Mouse (Mus musculus) MEL (cell line): Measurements from ENCODE around the gene Pkd1. TPM values are rescaled to one million over a fixed set of nuclear protein-coding genes. Genes with fewer than 3 reads are reported as not detected.
A peak's percentile ranks its signal among the peaks of the same experiment; 100 is the strongest.

Experiments
- DNase-seq: peaks from one replicate; pipeline ENCODE4 v3.0.0; 2011; ENCODE audit warnings: low read depth, low spot score
- H3K27ac ChIP-seq: 2 replicates; pipeline ENCODE4 v1.5.1; 2012; ENCODE audit warnings: low read depth, mild to moderate bottlenecking, control low read depth, low read length, moderate library complexity; ENCODE audit not compliant: control insufficient read depth
- H3K27me3 ChIP-seq, 2 experiments: fragments of 150-350 bp in 1 of 2; sonication (generic) in 1 of 2; 2 replicates each; pipeline ENCODE4 v1.6.1; 2012; ENCODE audit warnings: low read length in 2 of 2, mild to moderate bottlenecking in 2 of 2, improper control_type of control experiment in 1 of 2, moderate library complexity in 1 of 2; ENCODE audit not compliant: insufficient read depth in 2 of 2, control insufficient read depth in 1 of 2
- H3K36me3 ChIP-seq, 2 experiments: 2 replicates each; pipeline ENCODE4 v1.6.1; 2012 to 2014; ENCODE audit warnings: low read length in 2 of 2, improper control_type of control experiment in 1 of 2, inconsistent platforms in 1 of 2, mild to moderate bottlenecking in 1 of 2; ENCODE audit not compliant: insufficient read depth in 2 of 2, control insufficient read depth in 1 of 2
- H3K4me1 ChIP-seq, 2 experiments: fragments of 150-350 bp in 1 of 2; sonication (generic) in 1 of 2; 2 replicates each; pipeline ENCODE4 v1.6.1; 2012; ENCODE audit warnings: low read length in 2 of 2, improper control_type of control experiment in 1 of 2, mild to moderate bottlenecking in 1 of 2; ENCODE audit not compliant: insufficient read depth in 2 of 2, control insufficient read depth in 1 of 2
- H3K4me3 ChIP-seq, 2 experiments: fragments of 150-350 bp in 1 of 2; sonication (generic) in 1 of 2; 2 replicates each; pipeline ENCODE4 v1.5.1; 2012; ENCODE audit warnings: low read depth in 2 of 2, low read length in 2 of 2, mild to moderate bottlenecking in 2 of 2, moderate library complexity in 2 of 2, control low read depth in 1 of 2, improper control_type of control experiment in 1 of 2; ENCODE audit not compliant: control insufficient read depth in 1 of 2, insufficient read depth in 1 of 2
- H3K79me2 ChIP-seq: 2 replicates; pipeline ENCODE4 v1.6.1; 2012; ENCODE audit warnings: mild to moderate bottlenecking, low read length, moderate library complexity; ENCODE audit not compliant: control insufficient read depth, poor library complexity, insufficient read depth
- H3K9ac ChIP-seq: 2 replicates; pipeline ENCODE4 v1.6.1; 2012; ENCODE audit warnings: low read depth, mild to moderate bottlenecking, control low read depth, low read length, moderate library complexity; ENCODE audit not compliant: control insufficient read depth, poor library complexity, severe bottlenecking
- H3K9me3 ChIP-seq: fragments of 150-350 bp; sonication (generic); replicated peaks from 2 replicates; pipeline ENCODE4 v1.6.1; 2012; ENCODE audit warnings: mild to moderate bottlenecking, low read length, improper control_type of control experiment, moderate library complexity; ENCODE audit not compliant: insufficient read depth
- BHLHE40 ChIP-seq: IDR thresholded peaks from 2 replicates; pipeline ENCODE4 v1.6.1; 2012; ENCODE audit warnings: low read depth, mild to moderate bottlenecking, inconsistent platforms, low read length, improper control_type of control experiment, borderline replicate concordance
- CHD2 ChIP-seq: IDR thresholded peaks from 2 replicates; pipeline ENCODE4 v1.6.1; 2011; ENCODE audit warnings: low read length, improper control_type of control experiment
- CTCF ChIP-seq, 3 experiments: IDR thresholded peaks in 2 of 3; conservative IDR thresholded peaks in 1 of 3; 2 replicates each; pipeline ENCODE4 v1.5.1; 2011 to 2012; ENCODE audit warnings: low read length in 3 of 3, low read depth in 2 of 3, mild to moderate bottlenecking in 2 of 3, improper control_type of control experiment in 1 of 3, inconsistent platforms in 1 of 3, mixed read lengths in 1 of 3, moderate library complexity in 1 of 3; ENCODE audit not compliant: control insufficient read depth in 1 of 3, insufficient read depth in 1 of 3, poor library complexity in 1 of 3, severe bottlenecking in 1 of 3
- ELF1 ChIP-seq: IDR thresholded peaks from 2 replicates; pipeline ENCODE4 v1.6.1; 2014; ENCODE audit warnings: low read depth, mild to moderate bottlenecking, inconsistent platforms, low read length, improper control_type of control experiment, moderate library complexity
- EP300 ChIP-seq, 2 experiments: IDR thresholded peaks; 2 replicates each; pipeline ENCODE4 v1.6.1; 2011; ENCODE audit warnings: improper control_type of control experiment in 2 of 2, low read length in 2 of 2, low read depth in 1 of 2, mild to moderate bottlenecking in 1 of 2
- HCFC1 ChIP-seq: IDR thresholded peaks from 2 replicates; pipeline ENCODE4 v1.6.1; 2012; ENCODE audit warnings: low read depth, mild to moderate bottlenecking, inconsistent platforms, low read length, improper control_type of control experiment, moderate library complexity
- JUND ChIP-seq: IDR thresholded peaks from 2 replicates; pipeline ENCODE4 v1.6.1; 2011; ENCODE audit warnings: low read depth, mild to moderate bottlenecking, improper control_type of control experiment, low read length
- MAX ChIP-seq: IDR thresholded peaks from 2 replicates; pipeline ENCODE4 v1.6.1; 2011; ENCODE audit warnings: low read length, improper control_type of control experiment
- MAZ ChIP-seq: IDR thresholded peaks from 2 replicates; pipeline ENCODE4 v1.6.1; 2012; ENCODE audit warnings: low read depth, mild to moderate bottlenecking, inconsistent platforms, low read length, improper control_type of control experiment
- MEF2A ChIP-seq: IDR thresholded peaks from 2 replicates; pipeline ENCODE4 v1.6.1; 2014; ENCODE audit warnings: low read depth, mild to moderate bottlenecking, inconsistent platforms, low read length, improper control_type of control experiment; ENCODE audit not compliant: poor library complexity, insufficient replicate concordance, severe bottlenecking; ENCODE audit errors: extremely low read depth
- MXI1 ChIP-seq: IDR thresholded peaks from 2 replicates; pipeline ENCODE4 v1.6.1; 2011; ENCODE audit warnings: mild to moderate bottlenecking, low read depth, low read length, improper control_type of control experiment
- NELFE ChIP-seq: IDR thresholded peaks from 2 replicates; pipeline ENCODE4 v1.6.1; 2011; ENCODE audit warnings: low read depth, low read length, improper control_type of control experiment
- NRF1 ChIP-seq: IDR thresholded peaks from 2 replicates; pipeline ENCODE4 v1.6.1; 2014; ENCODE audit warnings: low read depth, mild to moderate bottlenecking, inconsistent platforms, low read length, improper control_type of control experiment, moderate library complexity; ENCODE audit not compliant: poor library complexity, insufficient read depth, severe bottlenecking
- POLR2AphosphoS2 ChIP-seq: IDR thresholded peaks from 2 replicates; pipeline ENCODE4 v1.6.1; 2011; ENCODE audit warnings: low read length, improper control_type of control experiment
- RCOR1 ChIP-seq: IDR thresholded peaks from 2 replicates; pipeline ENCODE4 v1.6.1; 2012; ENCODE audit warnings: low read depth, mild to moderate bottlenecking, inconsistent platforms, low read length, improper control_type of control experiment
- SIN3A ChIP-seq: IDR thresholded peaks from 2 replicates; pipeline ENCODE4 v1.6.1; 2012; ENCODE audit warnings: low read length, improper control_type of control experiment, inconsistent platforms
- SMC3 ChIP-seq: IDR thresholded peaks from 2 replicates; pipeline ENCODE4 v1.6.1; 2011; ENCODE audit warnings: low read depth, low read length, improper control_type of control experiment
- TCF12 ChIP-seq: IDR thresholded peaks from 2 replicates; pipeline ENCODE4 v1.6.1; 2014; ENCODE audit warnings: low read depth, mild to moderate bottlenecking, inconsistent platforms, low read length, improper control_type of control experiment, moderate library complexity
- USF1 ChIP-seq: IDR thresholded peaks from 2 replicates; pipeline ENCODE4 v1.6.1; 2014; ENCODE audit warnings: low read depth, mild to moderate bottlenecking, inconsistent platforms, low read length, improper control_type of control experiment, moderate library complexity
- USF2 ChIP-seq, 2 experiments: IDR thresholded peaks; 2 replicates each; pipeline ENCODE4 v1.6.1; 2011 to 2012; ENCODE audit warnings: improper control_type of control experiment in 2 of 2, low read length in 2 of 2, borderline replicate concordance in 1 of 2, inconsistent platforms in 1 of 2, low read depth in 1 of 2, mild to moderate bottlenecking in 1 of 2; ENCODE audit not compliant: insufficient read depth in 1 of 2
- ZC3H11A ChIP-seq: IDR thresholded peaks from 2 replicates; pipeline ENCODE4 v1.6.1; 2012; ENCODE audit warnings: low read depth, mild to moderate bottlenecking, inconsistent platforms, low read length, improper control_type of control experiment
- ZNF384 ChIP-seq: IDR thresholded peaks from 2 replicates; pipeline ENCODE4 v1.6.1; 2012; ENCODE audit warnings: low read depth, mild to moderate bottlenecking, inconsistent platforms, low read length, improper control_type of control experiment
- polyA plus RNA-seq, 2 experiments: library from polyadenylated mRNA; stranded (reverse) in 1 of 2; unstranded in 1 of 2; fragments of >175 nt in 1 of 2; fragments of >200 nt in 1 of 2; gene quantifications; 2 replicates each; pipeline versions ENCODE4 v1.2.1 to v1.2.4; 2012; ENCODE audit warnings: low replicate concordance in 2 of 2, low read depth in 1 of 2; ENCODE audit not compliant: insufficient read length in 2 of 2, insufficient read depth in 1 of 2, missing spikeins in 1 of 2
- total RNA-seq: library from RNA; depleted of rRNA; stranded (reverse); fragments of 300-350 nt; gene quantifications from 2 replicates; pipeline ENCODE4 v1.2.3, GENCODE M21; 2012

Gene Pkd1
- total and polyA plus RNA-seq, 3 experiments: 10.6 to 10.7 TPM; not detected in 1

GRCm38 (mm10) chr17:24532045-24532444 is 17.6 kb upstream of the Pkd1 start:
- TF ChIP-seq MAX (no peak), BHLHE40 (no peak), JUND (no peak), ZNF384 (no peak), NRF1 (no peak), SMC3 (no peak)
- TF ChIP-seq, all 39 proteins: peak for 0
- Histone ChIP-seq H3K27ac (no peak overlapping the region), H3K9me3 (no peaks in the 10 kb centered on the region), H3K79me2 (peaks cover 19% of the 10 kb centered on the region), H3K36me3 (no peaks in the 10 kb centered on the region; a peak in 1 of 4 replicates), H3K4me1 (0 out of 4 replicates have a peak, but pooled peaks cover 0 to 4% of the 10 kb centered on the region in 2 experiments), H3K4me3 (no peak overlapping the region), H3K27me3 (no peaks in the 10 kb centered on the region), H3K9ac (no peak overlapping the region)
- DNase-seq: no peak

GRCm38 (mm10) chr17:24533099-24533992 is 16.3 kb upstream of the Pkd1 start:
- Histone ChIP-seq H3K27ac (no peak overlapping the region), H3K4me1 (0 out of 4 replicates have a peak, but pooled peaks cover 0 to 4% of the 10 kb centered on the region in 2 experiments), H3K36me3 (no peaks in the 10 kb centered on the region; a peak in 1 of 4 replicates), H3K27me3 (no peaks in the 10 kb centered on the region), H3K79me2 (peaks cover 11% of the 10 kb centered on the region), H3K4me3 (peak overlapping the region; percentile 40 to 41), H3K9ac (no peak overlapping the region), H3K9me3 (no peaks in the 10 kb centered on the region)
- peak; percentile 95 for DNase-seq
- TF ChIP-seq NRF1: peak; percentile 61
- no peak for TF ChIP-seq MAZ

DNA sequence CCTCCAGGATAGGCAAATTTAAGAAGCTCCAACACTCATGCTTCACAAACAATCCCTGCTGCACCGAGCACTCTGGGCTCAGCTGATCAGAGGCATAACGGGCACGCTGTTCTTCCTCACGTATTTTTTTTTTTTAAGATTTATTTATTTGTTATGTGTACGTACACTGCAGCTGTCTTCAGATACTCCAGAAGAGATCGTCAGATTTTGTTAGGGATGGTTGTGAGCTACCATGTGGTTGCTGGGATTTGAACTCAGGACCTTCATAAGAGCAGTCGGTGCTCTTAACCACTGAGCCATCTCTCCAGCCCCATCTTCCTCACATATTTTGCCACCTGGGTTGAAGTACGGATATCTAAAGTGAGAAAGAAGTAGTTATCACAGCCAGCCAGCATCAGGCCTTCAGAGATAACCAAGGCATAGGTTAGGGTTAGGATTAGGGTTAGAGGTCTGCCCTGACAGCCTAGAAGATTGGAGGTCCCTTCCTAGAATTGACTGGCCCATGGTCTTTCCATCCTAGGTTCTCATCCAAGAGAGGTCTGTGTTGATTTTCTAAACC is 15.4 kb upstream of the Pkd1 start, which contains the start of gene Rab26:
Gene Rab26 (minus strand): TSS at position 51 of the 559 bp plus-strand sequence.
- Histone ChIP-seq H3K79me2 (peaks cover 2% of the 10 kb centered on the region; the same call in 1 of the 2 replicates), H3K4me1 (0 out of 4 replicates have a peak, but pooled peaks cover 0 to 4% of the 10 kb centered on the region in 2 experiments), H3K36me3 (no peaks in the 10 kb centered on the region), H3K27ac (no peak within 1 kb of the TSS), H3K9ac (no peak within 1 kb of the TSS), H3K4me3 (peak within 1 kb of the TSS; percentile 40 to 41), H3K9me3 (no peaks in the 10 kb centered on the region), H3K27me3 (no peaks in the 10 kb centered on the region)
- DNase-seq: peak; percentile 32
- no peak for TF ChIP-seq USF2 (IDR thresholded peaks at IDR 0.05; ENCODE audit: borderline replicate concordance in 1 of 2, insufficient read depth in 1 of 2, low read depth in 1 of 2, low read length in 2 of 2)
- no peak for TF ChIP-seq CHD2
- no peak for TF ChIP-seq MEF2A
- no peak for TF ChIP-seq USF1
- TF ChIP-seq MXI1: no peak
- no peak for TF ChIP-seq ZC3H11A
- TF ChIP-seq POLR2AphosphoS2: no peak
- TF ChIP-seq TCF12: peak; percentile 62
- TF ChIP-seq RCOR1: no peak
- no peak for TF ChIP-seq NELFE
- no peak for TF ChIP-seq ELF1
- TF ChIP-seq HCFC1: no peak
- TF ChIP-seq CTCF (IDR thresholded peaks at IDR 0.05 in 2 of 3, conservative IDR thresholded peaks at IDR 0.05 in 1 of 3; ENCODE audit: control insufficient read depth in 1 of 3, insufficient read depth in 1 of 3, low read depth in 2 of 3, low read length in 3 of 3, poor library complexity in 1 of 3, severe bottlenecking in 1 of 3): no peak
- TF ChIP-seq SIN3A: peak; percentile 17; the same call in 1 of the 2 replicates
- no peak for TF ChIP-seq BHLHE40
- peak in 1 of 2 experiments; percentile 42; a peak in 1 of 4 replicates for TF ChIP-seq EP300 (IDR thresholded peaks at IDR 0.05; ENCODE audit: low read depth in 1 of 2, low read length in 2 of 2)
